Mouse (Mus musculus): ENCODE measurements around the gene Cyp27b1. TPM values are rescaled to one million over a fixed set of nuclear protein-coding genes. Genes with fewer than 3 reads are reported as not detected.
"Not testable (repeated sequence)": the region's sequence is repeated elsewhere in the genome, so short reads cannot be mapped to it uniquely, and the experiment has no call there.

Cyp27b1 gene
- total RNA-seq, 2 experiments from 2014 or later = 0.39 to 1.2 TPM

- intact Hi-C loops (cut with DNase I) = no loop called here
Measured at GRCm38 (mm10) chr10:127066519-127067018, 18.5 kb downstream of the Cyp27b1 start.

GRCm38 (mm10) chr10:127068360-127069038, 20.4 kb downstream of the Cyp27b1 start:
- DNase-seq (ENCODE audit: low spot score in 2 of 2) = no peak
- intact Hi-C loops (cut with DNase I) = no loop called here

More at GRCm38 (mm10) chr10:127066519-127067018, 18.5 kb downstream of the Cyp27b1 start:
- no peak for DNase-seq (ENCODE audit: low spot score in 2 of 2)

- no peak for DNase-seq (ENCODE audit: low spot score in 2 of 2)
- intact Hi-C loops (cut with DNase I) = no loop called here
Measured at GRCm38 (mm10) chr10:127069281-127070189, 21.5 kb downstream of the Cyp27b1 start.

GRCm38 (mm10) chr10:127070190-127071121, 22.4 kb downstream of the Cyp27b1 start, which contains the start of gene Tspan31:
TSS of gene Tspan31 (minus strand) at chr10:127070264.
- DNase-seq (ENCODE audit: low spot score in 2 of 2) = peak; percentile 92
- intact Hi-C loops (cut with DNase I) = no loop called here

DNA sequence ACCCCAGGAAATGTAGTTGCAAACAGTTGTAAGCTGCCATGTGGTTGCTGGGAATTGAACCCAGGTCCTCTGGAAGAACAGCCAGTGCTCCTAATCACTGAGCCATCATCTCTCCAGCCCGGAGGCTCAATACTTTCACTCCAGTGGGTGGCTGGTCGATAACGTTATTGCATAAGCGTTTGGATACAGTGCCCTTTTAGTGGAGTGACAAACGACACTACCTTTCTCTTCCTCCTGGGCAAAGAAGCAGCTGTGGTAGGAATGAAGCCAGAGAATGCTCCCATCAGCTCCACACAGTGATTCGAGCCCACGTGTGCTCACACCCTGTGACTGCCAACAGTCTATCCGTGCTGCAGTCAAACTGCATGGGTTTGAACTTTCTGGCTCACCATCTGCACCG, 23.2 kb downstream of the Cyp27b1 start:
- intact Hi-C loops (cut with DNase I) = no loop called here
- no peak for DNase-seq (ENCODE audit: low spot score in 2 of 2)

GRCm38 (mm10) chr10:127072270-127072669, 24.2 kb downstream of the Cyp27b1 start:
- intact Hi-C loops (cut with DNase I); DNase-seq (ENCODE audit: low spot score in 2 of 2): not testable (repeated sequence)

DNA sequence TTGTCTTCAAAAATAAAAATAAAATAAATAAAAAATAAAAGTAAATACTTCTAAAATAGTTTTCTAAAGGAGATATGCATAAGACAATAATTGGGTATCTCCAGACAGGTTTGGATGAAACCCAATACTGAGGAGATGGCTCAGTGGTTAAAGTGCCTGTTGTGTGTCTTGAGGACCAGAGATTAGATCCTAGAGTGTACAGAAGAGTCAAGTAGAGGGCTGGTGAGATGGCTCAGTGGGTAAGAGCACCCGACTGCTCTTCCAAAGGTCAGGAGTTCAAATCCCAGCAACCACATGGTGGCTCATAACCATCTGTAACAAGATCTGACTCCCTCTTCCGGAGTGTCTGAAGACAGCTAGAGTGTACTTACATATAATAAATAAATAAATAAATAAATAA, 24.9 kb downstream of the Cyp27b1 start:
- DNase-seq (ENCODE audit: low spot score in 2 of 2); intact Hi-C loops (cut with DNase I): not testable (repeated sequence)

- intact Hi-C loops (cut with DNase I) = no loop called here
- DNase-seq (ENCODE audit: low spot score in 2 of 2) = no peak
Measured at GRCm38 (mm10) chr10:127073981-127074380, 25.9 kb downstream of the Cyp27b1 start.

GRCm38 (mm10) chr10:127075080-127075479, 27.0 kb downstream of the Cyp27b1 start, which contains the start of gene Agap2:
TSS of gene Agap2 (plus strand) at chr10:127075284.
- no peak for DNase-seq (ENCODE audit: low spot score in 2 of 2)
- intact Hi-C loops (cut with DNase I) = loop anchor here (5.0 kb wide), 1 partner anchor 92 kb away; the partner anchor contains the start of gene B4galnt1

DNA sequence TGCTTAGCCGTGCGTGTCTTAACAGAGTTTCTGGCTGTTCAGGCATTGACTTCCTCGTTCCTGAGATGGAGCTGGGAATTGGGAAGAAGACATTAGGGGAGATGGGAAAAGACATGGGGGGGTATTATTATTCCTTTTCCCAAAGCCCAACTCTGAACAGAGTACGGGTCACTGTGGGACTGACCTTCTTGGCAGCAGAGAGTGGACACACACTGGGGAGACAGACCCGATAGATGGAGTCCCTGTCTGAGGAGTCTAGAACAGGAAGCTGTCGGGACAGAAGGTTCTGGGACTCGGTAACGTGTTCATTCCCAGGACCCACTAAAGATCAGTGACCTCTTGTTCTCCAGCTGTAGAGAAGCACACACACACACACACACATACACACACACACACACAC, 27.6 kb downstream of the Cyp27b1 start:
- intact Hi-C loops (cut with DNase I) = loop anchor here (5.0 kb wide), 1 partner anchor 92 kb away; the partner anchor contains the start of gene B4galnt1
- no peak for DNase-seq (ENCODE audit: low spot score in 2 of 2)

DNA sequence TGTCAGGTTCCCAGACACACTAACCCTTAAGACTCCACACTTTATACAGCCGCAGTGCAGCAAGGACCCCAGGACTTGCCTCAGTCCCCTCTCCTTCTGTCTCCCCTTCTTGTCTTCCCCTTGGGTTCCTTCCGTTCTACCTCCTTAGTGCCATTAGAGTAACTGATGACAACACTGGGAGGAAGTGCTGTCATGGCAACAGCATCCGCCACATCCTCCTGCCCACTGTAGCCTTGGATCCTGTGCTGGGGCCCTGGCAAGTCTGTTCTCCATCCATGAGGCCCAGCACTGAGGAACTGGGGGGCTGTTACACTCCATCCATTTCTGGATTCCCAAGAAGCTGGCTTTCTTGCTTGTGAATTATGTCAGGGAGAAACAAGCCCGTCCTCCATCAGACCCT, 28.0 kb downstream of the Cyp27b1 start:
- intact Hi-C loops (cut with DNase I) = loop anchor here (5.0 kb wide), 1 partner anchor 91 kb away; the partner anchor contains the start of gene B4galnt1
- peak in 1 of 2 experiments; percentile 40 for DNase-seq (ENCODE audit: low spot score in 2 of 2)

GRCm38 (mm10) chr10:127077515-127077914, 29.5 kb downstream of the Cyp27b1 start:
- peak in 1 of 2 experiments; percentile 48 for DNase-seq (ENCODE audit: low spot score in 2 of 2)
- intact Hi-C loops (cut with DNase I) = loop anchor here (5.0 kb wide), 1 partner anchor 90 kb away; the partner anchor contains the start of gene B4galnt1

GRCm38 (mm10) chr10:127078001-127078676, 30.1 kb downstream of the Cyp27b1 start:
- intact Hi-C loops (cut with DNase I) = loop anchor here (5.0 kb wide), 1 partner anchor 89 kb away; the partner anchor contains the start of gene B4galnt1
- peak; percentile 65 to 69 for DNase-seq (ENCODE audit: low spot score in 2 of 2)

GRCm38 (mm10) chr10:127078677-127079575, 30.9 kb downstream of the Cyp27b1 start:
- intact Hi-C loops (cut with DNase I) = loop anchor here (5.0 kb wide), 1 partner anchor 88 kb away; the partner anchor contains the start of gene B4galnt1
- peak; percentile 71 to 81 for DNase-seq (ENCODE audit: low spot score in 2 of 2)

DNA sequence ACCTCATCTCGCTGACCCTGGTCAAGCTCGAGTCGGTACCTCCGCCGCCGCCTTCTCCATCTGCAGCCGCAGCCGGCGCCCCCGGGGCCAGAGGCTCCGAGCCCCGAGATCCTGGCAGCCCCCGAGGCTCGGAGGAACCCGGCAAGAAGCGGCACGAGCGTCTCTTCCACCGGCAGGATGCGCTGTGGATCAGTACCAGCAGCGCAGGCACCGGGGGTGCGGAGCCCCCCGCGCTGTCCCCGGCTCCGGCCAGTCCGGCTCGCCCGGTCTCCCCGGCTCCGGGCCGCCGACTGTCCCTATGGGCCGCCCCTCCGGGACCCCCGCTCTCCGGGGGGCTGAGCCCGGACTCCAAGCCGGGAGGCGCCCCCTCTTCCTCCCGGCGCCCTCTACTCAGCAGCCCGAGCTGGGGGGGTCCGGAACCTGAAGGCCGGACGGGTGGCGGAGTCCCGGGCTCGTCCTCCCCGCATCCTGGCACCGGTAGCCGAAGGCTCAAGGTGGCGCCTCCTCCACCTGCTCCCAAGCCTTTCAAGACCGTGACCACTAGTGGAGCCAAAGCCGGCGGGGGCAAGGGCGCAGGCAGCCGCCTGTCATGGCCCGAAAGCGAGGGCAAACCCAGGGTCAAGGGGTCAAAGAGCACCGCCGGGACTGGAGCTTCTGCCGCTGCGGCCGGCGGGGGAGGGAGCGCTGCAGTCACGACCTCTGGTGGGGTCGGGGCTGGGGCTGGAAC, 31.8 kb downstream of the Cyp27b1 start:
- intact Hi-C loops (cut with DNase I) = loop anchor here (5.0 kb wide), 1 partner anchor 87 kb away; the partner anchor contains the start of gene B4galnt1
- DNase-seq (ENCODE audit: low spot score in 2 of 2) = peak in 1 of 2 experiments; percentile 46

Measured in left cerebral cortex, postnatal 36 days (tissue).